Mouse (Mus musculus) midbrain, embryonic 16.5 days (tissue): Measurements from ENCODE around the gene Armh3. TPM values are rescaled to one million over a fixed set of nuclear protein-coding genes. Genes with fewer than 3 reads are reported as not detected.

ENCODE experiments used
- ATAC-seq: fragments of 200-750 bp; cut with Nextera tagmentation; 2 replicates; pipeline ENCODE4 v1.8.0; 2017; ENCODE audit warnings: moderate TSS enrichment
- H3K27ac ChIP-seq: fragments of 300-500 bp; sonication (generic); 2 replicates; pipeline ENCODE4 v1.5.1; 2014; ENCODE audit warnings: mild to moderate bottlenecking, low read length, mixed read lengths
- H3K27me3 ChIP-seq: fragments of 300-500 bp; sonication (generic); 2 replicates; pipeline ENCODE4 v1.6.1; 2014; ENCODE audit warnings: low read depth, low read length, mixed read lengths; ENCODE audit not compliant: control insufficient read depth, insufficient read depth
- H3K36me3 ChIP-seq: fragments of 300-500 bp; sonication (generic); 2 replicates; pipeline ENCODE4 v1.6.1; 2014; ENCODE audit warnings: mild to moderate bottlenecking, low read length, moderate library complexity, mixed read lengths; ENCODE audit not compliant: control insufficient read depth, insufficient read depth
- H3K4me1 ChIP-seq: fragments of 300-500 bp; sonication (generic); 2 replicates; pipeline ENCODE4 v1.6.1; 2014; ENCODE audit warnings: mild to moderate bottlenecking, low read length, mixed read lengths; ENCODE audit not compliant: control insufficient read depth, insufficient read depth
- H3K4me2 ChIP-seq: fragments of 300-500 bp; sonication (generic); 2 replicates; pipeline ENCODE4 v1.6.1; 2014; ENCODE audit warnings: mild to moderate bottlenecking, low read length, mixed read lengths
- H3K4me3 ChIP-seq: fragments of 300-500 bp; sonication (generic); 2 replicates; pipeline ENCODE4 v1.5.1; 2014; ENCODE audit warnings: low read depth, mild to moderate bottlenecking, low read length, moderate library complexity, mixed read lengths
- H3K9ac ChIP-seq: fragments of 300-500 bp; sonication (generic); 2 replicates; pipeline ENCODE4 v1.6.1; 2014; ENCODE audit warnings: low read depth, low read length, mixed read lengths
- H3K9me3 ChIP-seq: fragments of 300-500 bp; sonication (generic); replicated peaks from 2 replicates; pipeline ENCODE4 v1.6.1; 2014; ENCODE audit warnings: mild to moderate bottlenecking, low read length, mixed read lengths; ENCODE audit not compliant: control insufficient read depth, poor library complexity, severe bottlenecking
- WGBS: fragments of 180-500 bp; shearing (Covaris S2); extraction: QIAGEN DNeasy Blood & Tissue Kit; methylation state at CpG from one replicate; pipeline ENCODE4 v1.1.7; 2014; 5-methylcytosine and 5-hydroxymethylcytosine counted together
- polyA plus RNA-seq: library from polyadenylated mRNA; unstranded; fragments of >200 nt; fragmentation: Nextera tagmentation; extraction: Ambion mirVana; gene quantifications from 2 replicates; pipeline ENCODE4 v1.2.1, GENCODE M21; 2015

Armh3 gene
- polyA plus RNA-seq, 1 experiment from 2014 or later: 23.4 TPM

DNA sequence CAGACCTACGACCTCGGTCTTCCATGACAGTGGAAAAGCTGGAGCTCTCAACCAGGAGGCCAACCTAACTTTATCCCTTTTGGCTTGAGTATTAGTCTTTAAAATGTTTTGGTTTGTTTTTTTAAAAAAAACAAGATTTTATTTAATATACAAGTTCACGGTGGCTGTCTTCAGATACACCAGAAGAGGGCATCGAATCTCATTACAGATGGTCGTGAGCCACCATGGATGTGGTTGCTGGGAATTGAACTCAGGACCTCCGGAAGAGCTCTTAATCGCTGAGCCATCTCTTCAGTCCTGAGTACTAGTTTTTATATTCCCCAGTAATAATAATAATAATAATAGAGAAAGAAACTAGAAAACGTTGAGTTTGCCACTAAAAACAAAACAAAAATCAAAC lies 216.6 kb downstream of the Armh3 start:
- peak overlapping the region; percentile 99 for H3K4me3 ChIP-seq
- 53% methylated on average over 8 of the region's 8 CpGs for WGBS
- H3K27me3 ChIP-seq: no peaks in the 10 kb centered on the region
- no peaks in the 10 kb centered on the region for H3K9me3 ChIP-seq
- H3K36me3 ChIP-seq: peaks cover 3% of the 10 kb centered on the region; the same call in 1 of the 2 replicates
- no peak overlapping the region for H3K9ac ChIP-seq
- H3K27ac ChIP-seq: no peak overlapping the region
- ATAC-seq: no peak
- H3K4me1 ChIP-seq: peaks cover 34% of the 10 kb centered on the region
- peak overlapping the region; percentile 72 for H3K4me2 ChIP-seq

DNA sequence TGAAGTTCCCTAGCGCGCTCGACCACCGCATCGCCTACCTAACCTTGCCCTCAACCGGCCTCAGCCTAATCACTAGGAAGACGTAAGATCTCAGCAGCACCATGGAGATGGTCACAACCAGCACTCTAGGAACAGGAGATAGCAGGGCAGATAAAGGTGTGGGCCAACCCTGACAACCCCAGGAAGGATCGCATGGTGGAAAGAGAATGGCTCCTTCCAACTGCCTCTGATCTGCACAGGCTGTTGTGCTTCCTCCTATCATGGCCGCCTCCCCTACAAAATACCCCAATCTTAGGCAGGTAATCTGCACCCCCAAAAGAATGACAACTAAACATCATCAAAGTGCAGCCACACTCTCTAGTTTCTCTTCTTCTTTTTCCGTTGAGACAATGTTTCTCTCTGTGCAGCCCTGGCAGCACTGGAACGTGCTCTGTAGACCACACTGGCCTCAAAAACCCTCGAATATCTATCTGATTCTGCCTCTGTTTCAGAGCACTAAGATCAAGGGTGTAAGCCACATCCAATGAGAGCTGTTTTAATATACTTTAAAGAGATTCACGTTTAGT lies 217.9 kb downstream of the Armh3 start:
- Histone ChIP-seq H3K9ac (peak overlapping the region; percentile 28; the same call in 1 of the 2 replicates), H3K9me3 (no peaks in the 10 kb centered on the region), H3K4me1 (peaks cover 34% of the 10 kb centered on the region), H3K36me3 (peaks cover 6% of the 10 kb centered on the region; the same call in 1 of the 2 replicates), H3K4me3 (no peak overlapping the region; the same call in 1 of the 2 replicates), H3K4me2 (peak overlapping the region; percentile 72), H3K27me3 (no peaks in the 10 kb centered on the region), H3K27ac (no peak overlapping the region)
- 88% methylated on average over 13 of the region's 13 CpGs for WGBS
- no peak for ATAC-seq

GRCm38 (mm10) chr19:45775486-45775885 lies 222.8 kb downstream of the Armh3 start:
- ATAC-seq: no peak
- Histone ChIP-seq H3K36me3 (peaks cover 30% of the 10 kb centered on the region), H3K9me3 (no peaks in the 10 kb centered on the region), H3K27ac (no peak overlapping the region), H3K27me3 (no peaks in the 10 kb centered on the region), H3K4me1 (peaks cover 12% of the 10 kb centered on the region), H3K9ac (no peak overlapping the region), H3K4me2 (no peak overlapping the region), H3K4me3 (no peak overlapping the region)
- WGBS: 88% methylated on average over 2 of the region's 2 CpGs

DNA sequence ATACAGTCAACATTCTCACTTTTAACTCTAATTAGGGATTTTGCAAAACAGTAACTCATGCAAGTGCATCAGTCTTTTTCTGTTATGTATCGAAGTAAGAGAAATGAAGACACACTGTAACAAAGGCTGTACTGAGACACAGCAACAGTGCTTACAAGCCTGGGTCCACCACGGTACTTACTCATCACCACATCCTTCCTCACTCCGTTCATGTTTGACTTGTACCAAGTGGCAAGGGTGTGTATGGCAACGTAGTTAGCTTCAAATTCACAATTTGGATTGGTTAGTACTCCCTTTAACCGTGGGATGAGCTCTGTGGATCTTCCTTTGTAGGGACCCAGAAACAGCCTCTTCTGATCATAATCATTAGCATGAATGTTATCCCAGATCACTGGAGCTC lies 226.8 kb downstream of the Armh3 start:
- 92% methylated on average over 5 of the region's 5 CpGs for WGBS
- no peak for ATAC-seq
- H3K4me2 ChIP-seq: no peak overlapping the region
- no peak overlapping the region for H3K4me3 ChIP-seq
- H3K9me3 ChIP-seq: no peaks in the 10 kb centered on the region
- H3K9ac ChIP-seq: no peak overlapping the region
- H3K4me1 ChIP-seq: no peaks in the 10 kb centered on the region
- no peak overlapping the region for H3K27ac ChIP-seq
- H3K27me3 ChIP-seq: no peaks in the 10 kb centered on the region
- H3K36me3 ChIP-seq: peaks cover 55% of the 10 kb centered on the region

Other genes with a start within 250 kb of the Armh3 start
- gene Npm3, start 248.9 kb downstream of the Armh3 start, polyA plus RNA-seq: 7.9 TPM in 2 replicates
- 76.5 and 84.0 TPM in 2 replicates for gene Mgea5, start 214.7 kb downstream of the Armh3 start, polyA plus RNA-seq
- gene Kcnip2, start 182.4 kb downstream of the Armh3 start, polyA plus RNA-seq: 8.2 and 10.0 TPM in 2 replicates
- 4.0 and 5.7 TPM in 2 replicates for gene Hps6, start 5.0 kb upstream of the Armh3 start, polyA plus RNA-seq
- gene Pprc1, start 46.4 kb upstream of the Armh3 start, polyA plus RNA-seq: 19.9 and 20.0 TPM in 2 replicates
- gene Ldb1, start 46.7 kb upstream of the Armh3 start, polyA plus RNA-seq: 88.1 and 107 TPM in 2 replicates
- gene Nolc1, start 77.4 kb upstream of the Armh3 start, polyA plus RNA-seq: 64.4 and 65.7 TPM in 2 replicates
- 0.15 and 0.17 TPM in 2 replicates for gene Elovl3, start 133.4 kb upstream of the Armh3 start, polyA plus RNA-seq
- 1.6 and 2.0 TPM in 2 replicates for gene Pitx3, start 149.8 kb upstream of the Armh3 start, polyA plus RNA-seq
- 62.8 and 66.9 TPM in 2 replicates for gene Gbf1, start 154.0 kb upstream of the Armh3 start, polyA plus RNA-seq